Comparison of ENCODE assay signal across 7 mouse cellular contexts in the genomic region with DNA sequence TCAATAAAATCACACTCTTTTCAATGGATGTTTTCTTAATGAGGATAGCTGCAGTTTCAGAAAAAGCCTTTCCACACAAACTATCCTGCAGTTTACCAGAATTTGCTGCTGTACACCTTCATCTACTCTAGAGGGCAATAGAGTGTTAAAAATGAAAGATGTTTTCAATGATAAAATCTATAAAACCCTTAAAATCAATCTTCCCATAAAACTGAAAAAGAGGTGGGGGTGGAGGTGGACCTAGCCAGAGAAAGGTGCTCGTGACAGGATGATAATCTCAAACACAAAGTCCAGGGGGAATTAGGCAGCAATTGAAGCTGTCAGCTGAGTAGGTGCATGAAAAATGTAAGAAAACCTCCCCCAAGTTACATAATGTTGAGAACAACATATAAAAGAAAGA.
DNase-seq lines count a peak whose midpoint lies in the region; TF ChIP-seq lines count a peak whose summit lies in the region.

No protein-coding gene starts in this region.

- in situ Hi-C loops in CH12.LX (cut with MboI; ENCODE audit: low pct_ligation_motif_present, low pct_unique_long_range_greater_than_20kb, low sequenced_read_pairs): loop anchor here (25.0 kb wide), 1 partner anchor 1282 kb away; no protein-coding TSS in a partner anchor

- 8% methylated on average over 1 of the region's 1 CpGs for WGBS in kidney, adult 2 months

- H3K27me3 ChIP-seq in kidney, adult 2 months (replicated peaks; ENCODE audit: control insufficient read depth, insufficient read depth, low read length): no peaks in the 10 kb centered on the region
- no peaks in the 10 kb centered on the region for H3K27me3 ChIP-seq in CH12.LX (replicated peaks)

- TF ChIP-seq EP300 in CH12.LX (IDR thresholded peaks at IDR 0.05; ENCODE audit: low read length): no peak

- no peaks in the 10 kb centered on the region for H3K36me3 ChIP-seq in kidney, adult 2 months (ENCODE audit: control insufficient read depth, insufficient read depth, low read length)
- H3K36me3 ChIP-seq in CH12.LX (replicated peaks in 1 of 2; ENCODE audit: control insufficient read depth in 1 of 2, insufficient read depth in 1 of 2, low read length in 1 of 2): no peaks in the 10 kb centered on the region

- no peaks in the 10 kb centered on the region for H3K79me2 ChIP-seq in CH12.LX (replicated peaks; ENCODE audit: control insufficient read depth, extremely low read depth, insufficient read depth, poor library complexity, severe bottlenecking)

- 0 out of 2 replicates have a peak, but pooled peaks have one; percentile 1 for TF ChIP-seq CTCF in kidney, adult 2 months (conservative IDR thresholded peaks at IDR 0.05; ENCODE audit: insufficient read depth, insufficient read length, low read depth, low read length)
- peak; percentile 28 to 74; a peak in 3 of 4 replicates for TF ChIP-seq CTCF in CH12.LX (conservative IDR thresholded peaks at IDR 0.05 in 1 of 2, IDR thresholded peaks at IDR 0.05 in 1 of 2; ENCODE audit: low read depth in 2 of 2, low read length in 2 of 2)

- H3K27ac ChIP-seq in kidney, adult 2 months (ENCODE audit: insufficient read depth, low read depth, low read length): no peak overlapping the region
- no peak overlapping the region for H3K27ac ChIP-seq in CH12.LX (ENCODE audit: insufficient read depth, low read depth)

- H3K4me1 ChIP-seq in kidney, adult 2 months (ENCODE audit: control insufficient read depth, insufficient read depth, low read length): no peaks in the 10 kb centered on the region; the same call in 1 of the 2 replicates
- H3K4me1 ChIP-seq in CH12.LX (ENCODE audit: control insufficient read depth in 1 of 2, insufficient read depth in 2 of 2): no peaks in the 10 kb centered on the region

- H3K9ac ChIP-seq in CH12.LX (ENCODE audit: insufficient read depth, low read depth): no peak overlapping the region

- no peak for TF ChIP-seq POLR2A in kidney, adult 2 months (IDR thresholded peaks at IDR 0.05; ENCODE audit: low read depth, low read length)
- no peak for TF ChIP-seq POLR2A in CH12.LX (IDR thresholded peaks at IDR 0.05; ENCODE audit: low read depth, low read length)

- DNase-seq in kidney, adult 2 months: peak; percentile 28
- DNase-seq in kidney, adult 11 months: no peak
- DNase-seq in CH12.LX (ENCODE audit: extremely low read depth): peak; percentile 9
- DNase-seq in cerebellum, adult 9-11 months: peak; percentile 30
- DNase-seq in layer of hippocampus, adult 11-12 months (ENCODE audit: low spot score): peak; percentile 39
- peak; percentile 28 for DNase-seq in telencephalon, adult 2 months (ENCODE audit: low read depth, low spot score)
- no peak for DNase-seq in thymus, postnatal 36 days

- H3K4me2 ChIP-seq in CH12.LX (ENCODE audit: insufficient read depth, low read depth, poor library complexity, severe bottlenecking): no peak overlapping the region

- peak; percentile 85 for TF ChIP-seq RAD21 in CH12.LX (IDR thresholded peaks at IDR 0.05; ENCODE audit: low read depth, low read length)

- H3K4me3 ChIP-seq in kidney, adult 2 months (ENCODE audit: insufficient read depth, low read depth, low read length): no peak overlapping the region
- H3K4me3 ChIP-seq in CH12.LX (replicated peaks in 1 of 3; ENCODE audit: low read depth in 2 of 3, low read length in 2 of 3, poor library complexity in 1 of 3): no peak overlapping the region

- no peaks in the 10 kb centered on the region for H3K9me3 ChIP-seq in CH12.LX (replicated peaks; ENCODE audit: low read length)

- dilution Hi-C loops in CH12.LX (cut with MboI; ENCODE audit: extremely low pct_ligation_motif_present, extremely low pct_unique_long_range_greater_than_20kb, low sequenced_read_pairs): no loop called here

TF ChIP-seq in CH12.LX, 34 proteins besides CTCF, POLR2A, EP300 and RAD21:
- TF ChIP-seq MAX (IDR thresholded peaks at IDR 0.05; ENCODE audit: low read length) (no peak), ZNF384 (IDR thresholded peaks at IDR 0.05; ENCODE audit: low read depth, low read length) (no peak), MAZ (IDR thresholded peaks at IDR 0.05; ENCODE audit: low read depth, low read length) (no peak), ELF1 (IDR thresholded peaks at IDR 0.05; ENCODE audit: low read depth, low read length) (no peak), JUN (IDR thresholded peaks at IDR 0.05; ENCODE audit: insufficient read depth, low read depth, low read length) (no peak), MXI1 (IDR thresholded peaks at IDR 0.05; ENCODE audit: low read depth, low read length) (no peak), POLR2AphosphoS2 (IDR thresholded peaks at IDR 0.05; ENCODE audit: low read depth, low read length) (no peak), USF1 (IDR thresholded peaks at IDR 0.05; ENCODE audit: low read depth, low read length) (no peak), MEF2A (IDR thresholded peaks at IDR 0.05; ENCODE audit: borderline replicate concordance, low read depth, low read length) (no peak), CHD1 (IDR thresholded peaks at IDR 0.05; ENCODE audit: low read depth, low read length) (no peak), JUND (conservative IDR thresholded peaks at IDR 0.05; ENCODE audit: low read depth, low read length) (no peak), NELFE (IDR thresholded peaks at IDR 0.05; ENCODE audit: low read depth, low read length) (no peak), PAX5 (IDR thresholded peaks at IDR 0.05; ENCODE audit: low read length) (no peak), SMC3 (IDR thresholded peaks at IDR 0.05; ENCODE audit: low read depth, low read length) (peak; percentile 62), ZMIZ1 (IDR thresholded peaks at IDR 0.05; ENCODE audit: low read depth, low read length) (no peak), IRF4 (IDR thresholded peaks at IDR 0.05; ENCODE audit: low read depth, low read length) (no peak), ZC3H11A (IDR thresholded peaks at IDR 0.05; ENCODE audit: low read depth, low read length) (peak; percentile 16; the same call in 1 of the 2 replicates), TBP (conservative IDR thresholded peaks at IDR 0.05; ENCODE audit: low read depth, low read length) (no peak)
TF ChIP-seq in CH12.LX: peak in this region for 2.

Comparison
In these comparisons a context has a peak if more than half of its experiments do, and no peak if none do; other contexts are left out.
1. DNase-seq: peak in kidney, adult 2 months (single experiment), CH12.LX (single experiment), cerebellum, adult 9-11 months (single experiment), layer of hippocampus, adult 11-12 months (single experiment) and telencephalon, adult 2 months (single experiment); none in kidney, adult 11 months (single experiment) and thymus, postnatal 36 days (0 of 2).